Mouse (Mus musculus): Measurements from ENCODE around the gene Neil1.
A peak's percentile ranks its signal among the peaks of the same experiment; 100 is the strongest.

The Neil1 gene

GRCm38 (mm10) chr9:57148144-57148878 is at the start of gene Neil1:
TSS of gene Neil1 (minus strand) at chr9:57148305.
- DNase-seq: peak; percentile 94

GRCm38 (mm10) chr9:57197414-57197813 is 49.3 kb upstream of the Neil1 start:
- DNase-seq: no peak

- no peak for DNase-seq
These were observed 48.6 kb upstream of the Neil1 start for GRCm38 (mm10) chr9:57196708-57197107.

GRCm38 (mm10) chr9:57168411-57168810 is 20.3 kb upstream of the Neil1 start:
- DNase-seq: no peak

GRCm38 (mm10) chr9:57166173-57166572 is 18.1 kb upstream of the Neil1 start:
- no peak for DNase-seq

GRCm38 (mm10) chr9:57163137-57163536 is 15.0 kb upstream of the Neil1 start:
- DNase-seq: no peak

GRCm38 (mm10) chr9:57162496-57162895 is 14.4 kb upstream of the Neil1 start:
- peak; percentile 64 for DNase-seq

GRCm38 (mm10) chr9:57158506-57158905 is 10.4 kb upstream of the Neil1 start:
- DNase-seq: no peak

GRCm38 (mm10) chr9:57158013-57158470 is 9.9 kb upstream of the Neil1 start, which contains the start of gene Commd4:
TSS of gene Commd4 (minus strand) at chr9:57158331.
- DNase-seq: peak; percentile 99

- DNase-seq: no peak
These were observed 9.4 kb upstream of the Neil1 start for GRCm38 (mm10) chr9:57157499-57157898.

GRCm38 (mm10) chr9:57156823-57157222 is 8.7 kb upstream of the Neil1 start:
- DNase-seq: no peak

GRCm38 (mm10) chr9:57156383-57156782 is 8.3 kb upstream of the Neil1 start:
- DNase-seq: no peak

- DNase-seq: peak; percentile 6
These were observed 4.2 kb upstream of the Neil1 start for GRCm38 (mm10) chr9:57152331-57152730.

GRCm38 (mm10) chr9:57150192-57150591 is 2.1 kb upstream of the Neil1 start:
- no peak for DNase-seq

- DNase-seq: no peak
These were observed 916 bp upstream of the Neil1 start for GRCm38 (mm10) chr9:57149021-57149420.

GRCm38 (mm10) chr9:57147205-57148143 is 631 bp downstream of the Neil1 start:
- peak; percentile 53 for DNase-seq

GRCm38 (mm10) chr9:57146451-57147066 is 1.5 kb downstream of the Neil1 start:
- DNase-seq: no peak

GRCm38 (mm10) chr9:57144830-57145229 is 3.3 kb downstream of the Neil1 start:
- DNase-seq: no peak

GRCm38 (mm10) chr9:57143212-57143611 is 4.9 kb downstream of the Neil1 start:
- no peak for DNase-seq

- DNase-seq: no peak
These were observed 6.4 kb downstream of the Neil1 start for GRCm38 (mm10) chr9:57141417-57142353.

GRCm38 (mm10) chr9:57139571-57139970 is 8.5 kb downstream of the Neil1 start:
- DNase-seq: no peak

- no peak for DNase-seq
These were observed 9.0 kb downstream of the Neil1 start for GRCm38 (mm10) chr9:57139110-57139509.
